Mouse (Mus musculus): Measurements from ENCODE around the gene Olfr220.

- TF ChIP-seq ZNF384 (IDR thresholded peaks at IDR 0.05; ENCODE audit: low read depth, low read length), result no peak
- TF ChIP-seq MAFK (IDR thresholded peaks at IDR 0.05; ENCODE audit: insufficient read depth, low read depth, low read length), result no peak
- TF ChIP-seq HCFC1 (IDR thresholded peaks at IDR 0.05; ENCODE audit: borderline replicate concordance, insufficient read depth, low read length), result no peak
- no peak for TF ChIP-seq ZC3H11A (IDR thresholded peaks at IDR 0.05; ENCODE audit: borderline replicate concordance, low read depth, low read length)
- no peak for TF ChIP-seq CHD2 (IDR thresholded peaks at IDR 0.05; ENCODE audit: low read depth, low read length)
These were observed 13.5 kb upstream of the Olfr220 start for GRCm38 (mm10) chr1:174428407-174428806.

Data from ES-E14 (cell line).